Mouse (Mus musculus) myocyte (in vitro differentiated cells): ENCODE measurements around the gene Ptprd. TPM values are rescaled to one million over a fixed set of nuclear protein-coding genes. Genes with fewer than 3 reads are reported as not detected.

Experiments
- H3K27me3 ChIP-seq: one replicate; pipeline ENCODE4 v1.6.1; 2011; ENCODE audit not compliant: control insufficient read depth, insufficient read depth, insufficient read length
- H3K36me3 ChIP-seq: one replicate; pipeline ENCODE4 v1.6.1; 2011; ENCODE audit not compliant: control insufficient read depth, insufficient read depth
- H3K4me2 ChIP-seq: one replicate; pipeline ENCODE4 v1.6.1; 2011; ENCODE audit warnings: low read depth, control low read depth
- H3K4me3 ChIP-seq: one replicate; pipeline ENCODE4 v1.5.1; 2011; ENCODE audit warnings: mild to moderate bottlenecking, control low read depth, moderate library complexity
- H3K79me2 ChIP-seq: one replicate; pipeline ENCODE4 v1.6.1; 2011; ENCODE audit not compliant: control insufficient read depth, insufficient read depth
- H3ac ChIP-seq: one replicate; pipeline ENCODE4 v1.6.1; 2011; ENCODE audit not compliant: control insufficient read depth, insufficient read length
- CEBPB ChIP-seq: IDR thresholded peaks from 2 replicates; pipeline ENCODE4 v1.6.1; 2011; ENCODE audit warnings: mild to moderate bottlenecking, moderate library complexity; ENCODE audit not compliant: poor library complexity, insufficient read depth, severe bottlenecking
- MAX ChIP-seq: IDR thresholded peaks from one replicate; pipeline ENCODE4 v1.6.1; 2011; ENCODE audit warnings: low read depth, mild to moderate bottlenecking, control low read depth
- MYOD1 ChIP-seq, 3 experiments: IDR thresholded peaks; one replicate each; pipeline ENCODE4 v1.6.1; 2011; ENCODE audit warnings: control low read depth in 2 of 3, low read depth in 2 of 3, mild to moderate bottlenecking in 2 of 3, moderate library complexity in 1 of 3; ENCODE audit not compliant: insufficient read length in 2 of 3, control insufficient read depth in 1 of 3
- MYOG ChIP-seq, 3 experiments: IDR thresholded peaks; one replicate each; pipeline ENCODE4 v1.6.1; 2011; ENCODE audit warnings: control low read depth in 2 of 3, low read depth in 2 of 3, mild to moderate bottlenecking in 2 of 3; ENCODE audit not compliant: insufficient read length in 2 of 3, control insufficient read depth in 1 of 3, insufficient read depth in 1 of 3
- POLR2AphosphoS2 ChIP-seq: IDR thresholded peaks from one replicate; pipeline ENCODE4 v1.6.1; 2011; ENCODE audit warnings: low read depth, control low read depth; ENCODE audit not compliant: insufficient read length
- REST ChIP-seq: IDR thresholded peaks from one replicate; pipeline ENCODE4 v1.6.1; 2011; ENCODE audit warnings: mild to moderate bottlenecking, control low read depth, moderate library complexity; ENCODE audit not compliant: insufficient read depth, insufficient read length
- TCF3 ChIP-seq: IDR thresholded peaks from one replicate; pipeline ENCODE4 v1.6.1; 2011; ENCODE audit warnings: low read depth, control low read depth; ENCODE audit not compliant: insufficient read length
- USF1 ChIP-seq: IDR thresholded peaks from one replicate; pipeline ENCODE4 v1.6.1; 2011; ENCODE audit warnings: low read depth, mild to moderate bottlenecking, control low read depth, moderate library complexity
- polyA plus RNA-seq: library from polyadenylated mRNA; unstranded; fragments of >200 nt; fragmentation: generic; extraction: Trizol; gene quantifications from one replicate; pipeline ENCODE4 v1.2.1, GENCODE M21; 2012; ENCODE audit warnings: missing spikeins

The Ptprd gene
- polyA plus RNA-seq, 1 experiment: 2.9 TPM

DNA sequence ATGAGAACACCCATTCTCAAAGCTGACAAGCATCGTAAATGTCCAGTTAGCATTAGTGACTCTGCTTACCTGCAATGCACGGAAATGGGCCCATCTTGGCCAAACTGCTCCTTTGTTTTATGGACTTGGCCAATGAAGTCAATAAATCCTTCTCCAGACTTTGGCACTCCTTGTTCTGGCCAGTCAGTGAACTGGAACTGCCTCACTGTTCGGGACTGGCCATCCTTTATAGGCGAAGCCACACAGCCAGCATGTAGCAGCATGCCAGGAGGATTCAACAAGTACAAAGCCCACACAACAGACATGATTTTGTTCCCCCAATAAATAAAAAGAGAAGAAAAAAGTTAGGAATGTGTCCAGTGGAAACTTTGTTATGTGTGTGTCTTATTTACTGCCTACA lies 2261.2 kb downstream of the Ptprd start:
- H3K4me3 ChIP-seq: no peak overlapping the region
- TF ChIP-seq CEBPB: no peak
- H3ac ChIP-seq: no peak overlapping the region
- no peaks in the 10 kb centered on the region for H3K36me3 ChIP-seq
- no peak overlapping the region for H3K4me2 ChIP-seq
- H3K79me2 ChIP-seq: no peaks in the 10 kb centered on the region
- H3K27me3 ChIP-seq: no peaks in the 10 kb centered on the region

GRCm38 (mm10) chr4:75894871-75895270 lies 2316.9 kb downstream of the Ptprd start:
- no peaks in the 10 kb centered on the region for H3K27me3 ChIP-seq
- H3ac ChIP-seq: no peak overlapping the region
- H3K79me2 ChIP-seq: no peaks in the 10 kb centered on the region
- no peak overlapping the region for H3K4me3 ChIP-seq
- H3K36me3 ChIP-seq: no peaks in the 10 kb centered on the region
- no peak overlapping the region for H3K4me2 ChIP-seq
- TF ChIP-seq USF1 (no peak), POLR2AphosphoS2 (no peak), MYOG (IDR thresholded peaks at IDR 0.05; ENCODE audit: control insufficient read depth in 1 of 3, insufficient read depth in 1 of 3, insufficient read length in 2 of 3, low read depth in 2 of 3) (no peak), MAX (no peak), MYOD1 (IDR thresholded peaks at IDR 0.05; ENCODE audit: control insufficient read depth in 1 of 3, insufficient read length in 2 of 3, low read depth in 2 of 3) (no peak), REST (no peak), TCF3 (no peak), CEBPB (no peak)
